Mouse (Mus musculus): Measurements from ENCODE around the gene Ablim1. TPM values are rescaled to one million over a fixed set of nuclear protein-coding genes. Genes with fewer than 3 reads are reported as not detected.

Gene Ablim1
- total and polyA plus RNA-seq, 2 experiments from 2014 or later = 47.8 to 76.9 TPM

DNA sequence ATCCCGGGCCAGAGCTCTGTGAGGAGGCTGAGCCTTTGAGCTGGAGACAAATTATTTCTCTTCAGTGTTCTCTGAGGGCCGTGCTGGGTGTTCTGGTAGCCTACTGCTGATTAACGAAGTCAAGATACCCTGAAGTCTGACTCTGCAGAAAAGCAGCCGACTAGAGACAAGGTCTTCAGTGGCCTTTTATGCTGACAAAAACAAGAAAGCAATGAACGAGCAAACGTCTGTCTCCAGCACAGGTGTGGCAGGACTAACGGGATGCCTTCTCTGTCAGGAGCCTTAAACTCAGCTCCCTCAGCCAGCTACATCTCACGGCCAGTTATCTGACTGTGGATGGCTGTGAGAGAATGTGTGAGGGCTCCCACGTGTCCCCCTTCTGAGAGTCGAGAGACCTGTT, 187.8 kb downstream of the Ablim1 start:
- Histone ChIP-seq H3K27me3 (ENCODE audit: insufficient read depth, low read length) (no peaks in the 10 kb centered on the region), H3K27ac (ENCODE audit: low read depth, low read length) (no peak overlapping the region), H3K4me1 (ENCODE audit: insufficient read depth) (no peaks in the 10 kb centered on the region), H3K4me2 (ENCODE audit: low read depth) (no peak overlapping the region), H3K9me3 (ENCODE audit: low read length) (no peaks in the 10 kb centered on the region), H3K4me3 (ENCODE audit: low read depth, low read length) (no peak overlapping the region), H3K36me3 (ENCODE audit: insufficient read depth) (0 out of 2 replicates have a peak, but pooled peaks cover 9% of the 10 kb centered on the region), H3K9ac (no peak overlapping the region)
- DNase-seq (no peak), ATAC-seq (no peak)
- WGBS = 60% methylated on average over 10 of the region's 10 CpGs
- TF ChIP-seq CTCF (IDR thresholded peaks at IDR 0.05; ENCODE audit: low read depth) = no peak

DNA sequence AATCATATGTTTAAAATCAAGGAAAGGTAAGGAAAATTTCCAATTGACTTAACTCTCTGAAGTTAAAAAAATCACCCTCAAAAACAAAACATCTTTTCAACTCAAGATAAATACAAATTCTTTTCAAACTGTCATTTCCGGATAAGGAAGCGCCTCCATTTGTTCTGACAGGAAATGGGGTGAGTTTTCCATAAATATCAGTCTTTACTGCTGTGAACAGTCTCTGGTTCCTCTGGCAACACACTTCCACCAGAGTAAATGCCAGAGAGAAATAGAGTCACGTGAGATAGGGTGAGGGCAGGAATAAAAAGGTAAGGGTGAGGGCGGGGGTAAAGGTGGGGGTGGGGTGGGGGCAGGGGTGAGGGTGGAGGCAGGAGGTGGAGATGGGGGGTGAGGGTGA, 189.8 kb downstream of the Ablim1 start:
- Histone ChIP-seq H3K4me2 (ENCODE audit: low read depth) (no peak overlapping the region), H3K27ac (ENCODE audit: low read depth, low read length) (no peak overlapping the region), H3K4me3 (ENCODE audit: low read depth, low read length) (no peak overlapping the region), H3K27me3 (ENCODE audit: insufficient read depth, low read length) (no peaks in the 10 kb centered on the region), H3K9ac (no peak overlapping the region), H3K36me3 (ENCODE audit: insufficient read depth) (0 out of 2 replicates have a peak, but pooled peaks cover 5% of the 10 kb centered on the region), H3K9me3 (ENCODE audit: low read length) (no peaks in the 10 kb centered on the region), H3K4me1 (ENCODE audit: insufficient read depth) (0 out of 2 replicates have a peak, but pooled peaks cover 2% of the 10 kb centered on the region)
- TF ChIP-seq CTCF (IDR thresholded peaks at IDR 0.05; ENCODE audit: low read depth) = no peak
- ATAC-seq (no peak), DNase-seq (no peak)
- 83% methylated on average over 4 of the region's 4 CpGs for WGBS

DNA sequence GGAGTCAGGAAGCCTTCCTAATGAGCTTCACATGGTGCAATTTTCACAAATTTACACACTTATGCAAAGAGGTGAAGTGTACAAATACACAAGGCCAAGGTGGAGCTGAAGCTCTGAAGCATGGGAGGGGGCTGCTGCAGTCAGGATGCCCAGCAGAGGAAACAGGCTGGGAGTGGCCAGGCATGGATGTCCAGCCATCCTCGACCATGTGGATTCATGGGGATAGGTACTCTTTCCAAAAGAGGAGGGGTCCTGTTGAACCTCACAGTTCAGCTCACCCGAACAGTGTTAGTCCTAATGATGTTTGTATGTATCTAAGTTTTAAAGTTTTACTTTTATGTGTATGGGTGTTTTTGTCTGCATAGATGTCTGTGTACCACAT, 190.6 kb downstream of the Ablim1 start:
- Histone ChIP-seq H3K27me3 (ENCODE audit: insufficient read depth, low read length) (no peaks in the 10 kb centered on the region), H3K36me3 (ENCODE audit: insufficient read depth) (no peaks in the 10 kb centered on the region), H3K4me1 (ENCODE audit: insufficient read depth) (peaks cover 9% of the 10 kb centered on the region; the same call in 1 of the 2 replicates), H3K9me3 (ENCODE audit: low read length) (no peaks in the 10 kb centered on the region), H3K4me3 (ENCODE audit: low read depth, low read length) (no peak overlapping the region), H3K27ac (ENCODE audit: low read depth, low read length) (peak overlapping the region; percentile 9), H3K4me2 (ENCODE audit: low read depth) (no peak overlapping the region), H3K9ac (no peak overlapping the region)
- no peak for TF ChIP-seq CTCF (IDR thresholded peaks at IDR 0.05; ENCODE audit: low read depth)
- WGBS = 84% methylated on average over 2 of the region's 2 CpGs
- ATAC-seq = no peak
- no peak for DNase-seq

DNA sequence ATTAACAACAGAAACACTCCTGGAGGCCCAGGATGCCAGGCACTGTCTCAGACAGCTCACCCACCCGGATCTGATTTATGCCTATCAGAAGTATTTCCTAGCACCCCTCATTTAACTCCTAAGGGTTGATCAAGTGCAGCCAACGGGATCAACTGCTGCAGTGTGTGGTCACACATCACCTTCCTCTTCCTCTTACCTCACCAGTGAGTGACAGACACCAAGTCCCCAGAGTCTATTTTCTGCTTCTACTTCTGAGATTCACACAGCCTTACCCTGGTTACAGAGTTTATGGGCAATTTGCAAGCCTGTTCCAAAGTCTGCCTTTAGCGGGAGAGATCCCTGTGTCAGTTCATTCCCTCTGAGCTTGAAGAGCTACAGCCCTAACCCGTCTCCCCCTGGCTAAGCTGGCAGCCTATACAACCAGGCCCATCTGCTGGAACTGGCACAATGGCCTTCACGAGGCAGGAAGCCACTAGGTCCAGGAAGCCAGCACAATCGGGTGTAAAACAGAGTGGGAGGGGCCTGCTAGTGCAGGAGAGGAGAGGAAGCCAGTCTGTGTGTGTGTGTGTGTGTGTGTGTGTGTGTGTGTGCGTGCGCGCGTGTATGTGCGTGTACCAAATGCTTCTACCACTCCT, 191.1 kb downstream of the Ablim1 start:
- TF ChIP-seq CTCF (IDR thresholded peaks at IDR 0.05; ENCODE audit: low read depth) = no peak
- ATAC-seq = peak; percentile 77
- peak overlapping the region; percentile 9; the same call in 1 of the 2 replicates for H3K27ac ChIP-seq (ENCODE audit: low read depth, low read length)
- WGBS = 56% methylated on average over 11 of the region's 11 CpGs
- no peaks in the 10 kb centered on the region for H3K9me3 ChIP-seq (ENCODE audit: low read length)
- H3K9ac ChIP-seq = no peak overlapping the region
- peak; percentile 71 for DNase-seq
- peaks cover 14% of the 10 kb centered on the region; the same call in 1 of the 2 replicates for H3K4me1 ChIP-seq (ENCODE audit: insufficient read depth)
- H3K4me3 ChIP-seq (ENCODE audit: low read depth, low read length) = no peak overlapping the region
- H3K36me3 ChIP-seq (ENCODE audit: insufficient read depth) = no peaks in the 10 kb centered on the region
- H3K4me2 ChIP-seq (ENCODE audit: low read depth) = no peak overlapping the region
- no peaks in the 10 kb centered on the region for H3K27me3 ChIP-seq (ENCODE audit: insufficient read depth, low read length)

DNA sequence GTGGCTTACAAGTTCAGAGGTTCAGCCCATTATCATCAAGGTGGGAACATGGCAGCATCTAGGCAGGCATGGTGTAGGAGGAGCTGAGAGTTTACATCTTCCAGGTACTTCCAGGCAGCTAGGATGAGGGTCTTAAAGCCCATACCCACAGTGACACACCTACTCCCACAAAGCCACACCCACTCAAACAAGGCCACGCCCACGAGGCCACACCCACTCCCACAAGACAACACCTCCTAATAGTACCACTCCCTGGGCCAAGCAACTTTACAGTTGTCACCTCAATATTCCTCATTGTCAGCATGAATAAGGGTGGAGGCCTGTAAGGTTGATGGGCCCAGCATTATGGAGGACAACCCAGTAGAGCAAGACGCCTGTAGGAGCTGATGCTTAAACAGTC, 192.5 kb downstream of the Ablim1 start:
- ATAC-seq (no peak), DNase-seq (no peak)
- no peak overlapping the region for H3K4me2 ChIP-seq (ENCODE audit: low read depth)
- H3K4me1 ChIP-seq (ENCODE audit: insufficient read depth) = peaks cover 15% of the 10 kb centered on the region; the same call in 1 of the 2 replicates
- H3K9me3 ChIP-seq (ENCODE audit: low read length) = no peaks in the 10 kb centered on the region
- H3K36me3 ChIP-seq (ENCODE audit: insufficient read depth) = no peaks in the 10 kb centered on the region
- H3K4me3 ChIP-seq (ENCODE audit: low read depth, low read length) = no peak overlapping the region
- H3K9ac ChIP-seq = no peak overlapping the region
- H3K27ac ChIP-seq (ENCODE audit: low read depth, low read length) = no peak overlapping the region
- 92% methylated on average over 3 of the region's 3 CpGs for WGBS
- no peak for TF ChIP-seq CTCF (IDR thresholded peaks at IDR 0.05; ENCODE audit: low read depth)
- H3K27me3 ChIP-seq (ENCODE audit: insufficient read depth, low read length) = no peaks in the 10 kb centered on the region

DNA sequence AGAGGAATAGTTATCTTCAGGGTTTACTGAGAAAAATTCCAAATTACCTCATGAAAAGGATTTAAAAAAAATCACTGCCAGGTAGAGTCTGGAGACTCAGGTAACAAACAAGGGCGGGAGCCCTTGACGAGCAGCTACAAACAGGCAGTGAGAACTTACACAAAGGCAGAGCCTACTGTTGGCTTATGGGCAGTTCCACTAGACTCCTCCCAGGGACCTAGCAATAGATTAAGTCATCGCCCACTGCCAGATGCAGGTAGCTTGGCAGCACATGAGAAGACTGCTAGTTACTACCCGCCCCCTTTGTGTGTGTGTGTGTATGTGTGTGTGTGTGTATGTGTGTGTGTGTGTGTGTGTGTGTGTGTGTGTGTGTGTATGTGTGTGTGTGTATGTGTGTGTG, 193.7 kb downstream of the Ablim1 start:
- DNase-seq (no peak), ATAC-seq (no peak)
- no peak overlapping the region for H3K4me3 ChIP-seq (ENCODE audit: low read depth, low read length)
- H3K9me3 ChIP-seq (ENCODE audit: low read length) = no peaks in the 10 kb centered on the region
- H3K27ac ChIP-seq (ENCODE audit: low read depth, low read length) = no peak overlapping the region
- H3K4me2 ChIP-seq (ENCODE audit: low read depth) = no peak overlapping the region
- no peaks in the 10 kb centered on the region for H3K27me3 ChIP-seq (ENCODE audit: insufficient read depth, low read length)
- 83% methylated on average over 4 of the region's 4 CpGs for WGBS
- peaks cover 15% of the 10 kb centered on the region; the same call in 1 of the 2 replicates for H3K4me1 ChIP-seq (ENCODE audit: insufficient read depth)
- no peak for TF ChIP-seq CTCF (IDR thresholded peaks at IDR 0.05; ENCODE audit: low read depth)
- no peaks in the 10 kb centered on the region for H3K36me3 ChIP-seq (ENCODE audit: insufficient read depth)
- H3K9ac ChIP-seq = no peak overlapping the region

DNA sequence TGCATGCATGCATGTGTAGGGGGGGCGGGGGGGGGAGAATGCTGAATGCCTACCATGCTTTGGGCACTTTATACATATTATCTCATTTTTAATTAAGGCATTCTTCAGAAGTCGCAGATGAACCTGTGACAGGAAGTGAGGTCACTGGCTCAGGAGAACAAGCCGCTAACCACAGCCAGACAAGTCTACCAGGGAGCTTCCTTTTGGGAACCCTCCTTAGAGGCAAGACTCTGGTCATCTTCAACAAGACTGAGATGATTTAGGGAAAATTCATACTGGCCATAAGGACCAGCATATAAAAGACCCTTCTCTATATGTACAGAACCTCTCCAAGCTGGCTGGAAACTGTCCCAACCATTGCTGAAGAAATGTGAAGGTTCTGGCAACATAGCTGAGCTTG, 195.1 kb downstream of the Ablim1 start:
- no peak for DNase-seq
- Histone ChIP-seq H3K4me3 (ENCODE audit: low read depth, low read length) (no peak overlapping the region), H3K27ac (ENCODE audit: low read depth, low read length) (peak overlapping the region; percentile 40), H3K4me1 (ENCODE audit: insufficient read depth) (peaks cover 15% of the 10 kb centered on the region; the same call in 1 of the 2 replicates), H3K27me3 (ENCODE audit: insufficient read depth, low read length) (no peaks in the 10 kb centered on the region), H3K9ac (no peak overlapping the region), H3K4me2 (ENCODE audit: low read depth) (no peak overlapping the region), H3K36me3 (ENCODE audit: insufficient read depth) (no peaks in the 10 kb centered on the region), H3K9me3 (ENCODE audit: low read length) (no peaks in the 10 kb centered on the region)
- ATAC-seq = no peak
- no peak for TF ChIP-seq CTCF (IDR thresholded peaks at IDR 0.05; ENCODE audit: low read depth)
- 87% methylated on average over 3 of the region's 3 CpGs for WGBS

Measured in forebrain, postnatal 0 days (tissue).